Mouse (Mus musculus) lung, embryonic 14.5 days (tissue): ENCODE data around the gene Nrap. TPM values are rescaled to one million over a fixed set of nuclear protein-coding genes. Genes with fewer than 3 reads are reported as not detected.
A peak's percentile ranks its signal among the peaks of the same experiment; 100 is the strongest.

ENCODE experiments used
- ATAC-seq: fragments of 200-750 bp; cut with Nextera tagmentation; 2 replicates; pipeline ENCODE4 v1.8.0; 2017; ENCODE audit warnings: mild to moderate bottlenecking, moderate TSS enrichment, moderate library complexity; ENCODE audit not compliant: insufficient read depth
- DNase-seq: peaks from one replicate; pipeline ENCODE4 v3.0.0-alpha.2; 2015
- H3K27ac ChIP-seq: fragments of 300-500 bp; sonication (generic); 2 replicates; pipeline ENCODE4 v1.5.1; 2014; ENCODE audit warnings: low read depth, mild to moderate bottlenecking, moderate library complexity
- H3K27me3 ChIP-seq: fragments of 300-500 bp; sonication (generic); 2 replicates; pipeline ENCODE4 v1.6.1; 2014; ENCODE audit warnings: low read length, control low read depth; ENCODE audit not compliant: insufficient read depth
- H3K36me3 ChIP-seq: fragments of 300-500 bp; sonication (generic); 2 replicates; pipeline ENCODE4 v1.6.1; 2014; ENCODE audit warnings: control low read depth; ENCODE audit not compliant: insufficient read depth
- H3K4me1 ChIP-seq: fragments of 300-500 bp; sonication (generic); 2 replicates; pipeline ENCODE4 v1.6.1; 2014; ENCODE audit warnings: antibody characterized with exemption, control low read depth; ENCODE audit not compliant: insufficient read depth
- H3K4me2 ChIP-seq: fragments of 300-500 bp; sonication (generic); 2 replicates; pipeline ENCODE4 v1.6.1; 2014; ENCODE audit warnings: mild to moderate bottlenecking
- H3K4me3 ChIP-seq: fragments of 300-500 bp; sonication (generic); 2 replicates; pipeline ENCODE4 v1.5.1; 2014; ENCODE audit warnings: low read depth, low read length
- H3K9ac ChIP-seq: fragments of 300-500 bp; sonication (generic); 2 replicates; pipeline ENCODE4 v1.6.1; 2014
- H3K9me3 ChIP-seq: fragments of 300-500 bp; sonication (generic); 2 replicates; pipeline ENCODE4 v1.6.1; 2016; ENCODE audit warnings: low read depth, low read length, control low read depth
- CTCF ChIP-seq: IDR thresholded peaks from 2 replicates; pipeline ENCODE4 v1.5.1; 2016; ENCODE audit warnings: antibody characterized with exemption, low read depth
- WGBS: fragments of 180-500 bp; shearing (Covaris S2); extraction: QIAGEN DNeasy Blood & Tissue Kit; methylation state at CpG from one replicate; pipeline ENCODE4 v1.1.7; 2014; 5-methylcytosine and 5-hydroxymethylcytosine counted together
- polyA plus RNA-seq: library from polyadenylated mRNA; unstranded; fragments of >200 nt; fragmentation: Nextera tagmentation; extraction: Ambion mirVana; gene quantifications from 2 replicates; pipeline ENCODE4 v1.2.1, GENCODE M21; 2014

Nrap gene
- polyA plus RNA-seq, 1 experiment from 2014 or later: 0.18 TPM

DNA sequence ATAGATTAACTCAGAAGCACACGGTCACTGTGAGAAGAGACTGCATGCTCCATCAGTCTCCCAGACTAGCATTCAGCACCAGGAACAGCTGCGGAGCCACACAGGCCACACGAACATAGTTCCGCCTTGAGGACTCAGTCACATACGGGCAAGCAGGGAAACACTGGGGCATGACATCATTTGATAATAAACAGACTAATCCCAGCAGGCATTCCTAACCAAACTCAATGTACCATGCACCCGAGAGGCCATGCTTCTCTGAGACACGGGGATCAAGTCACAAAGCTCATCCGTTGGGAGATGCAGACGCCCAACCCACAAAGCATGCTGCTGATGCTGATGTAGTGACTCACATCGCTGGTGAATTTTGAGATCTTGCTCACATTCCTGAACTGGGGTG is 15.8 kb downstream of the Nrap start:
- no peaks in the 10 kb centered on the region for H3K27me3 ChIP-seq
- DNase-seq (no peak), ATAC-seq (no peak)
- no peaks in the 10 kb centered on the region for H3K4me1 ChIP-seq
- no peaks in the 10 kb centered on the region for H3K36me3 ChIP-seq
- no peak overlapping the region for H3K27ac ChIP-seq
- WGBS: 48% methylated on average over 10 of the region's 10 CpGs
- no peak for TF ChIP-seq CTCF
- H3K9ac ChIP-seq: no peak overlapping the region
- no peak overlapping the region for H3K4me2 ChIP-seq
- no peaks in the 10 kb centered on the region for H3K9me3 ChIP-seq
- no peak overlapping the region for H3K4me3 ChIP-seq

GRCm38 (mm10) chr19:56373246-56373645 is 16.6 kb downstream of the Nrap start:
- Histone ChIP-seq H3K4me1 (no peaks in the 10 kb centered on the region), H3K4me2 (no peak overlapping the region), H3K27ac (no peak overlapping the region), H3K27me3 (no peaks in the 10 kb centered on the region), H3K4me3 (no peak overlapping the region), H3K9ac (no peak overlapping the region), H3K9me3 (no peaks in the 10 kb centered on the region), H3K36me3 (no peaks in the 10 kb centered on the region)
- 84% methylated on average over 5 of the region's 5 CpGs for WGBS
- ATAC-seq (no peak), DNase-seq (no peak)
- no peak for TF ChIP-seq CTCF

GRCm38 (mm10) chr19:56372226-56372625 is 17.6 kb downstream of the Nrap start:
- Histone ChIP-seq H3K4me1 (no peaks in the 10 kb centered on the region), H3K4me3 (no peak overlapping the region), H3K27me3 (no peaks in the 10 kb centered on the region), H3K36me3 (no peaks in the 10 kb centered on the region), H3K9me3 (no peaks in the 10 kb centered on the region), H3K4me2 (no peak overlapping the region), H3K9ac (no peak overlapping the region), H3K27ac (no peak overlapping the region)
- ATAC-seq: no peak
- no peak for DNase-seq
- WGBS: 68% methylated on average over 7 of the region's 7 CpGs
- TF ChIP-seq CTCF: no peak

- no peaks in the 10 kb centered on the region for H3K36me3 ChIP-seq
- H3K4me2 ChIP-seq: no peak overlapping the region
- WGBS: 82% methylated on average over 6 of the region's 6 CpGs
- no peak for TF ChIP-seq CTCF
- ATAC-seq (no peak), DNase-seq (no peak)
- H3K27ac ChIP-seq: no peak overlapping the region
- H3K4me1 ChIP-seq: 0 out of 2 replicates have a peak, but pooled peaks cover 4% of the 10 kb centered on the region
- no peaks in the 10 kb centered on the region for H3K9me3 ChIP-seq
- no peak overlapping the region for H3K4me3 ChIP-seq
- H3K9ac ChIP-seq: no peak overlapping the region
- H3K27me3 ChIP-seq: no peaks in the 10 kb centered on the region
These were observed 19.3 kb downstream of the Nrap start for GRCm38 (mm10) chr19:56370389-56371150.

GRCm38 (mm10) chr19:56368912-56369311 is 20.9 kb downstream of the Nrap start:
- ATAC-seq (no peak), DNase-seq (no peak)
- Histone ChIP-seq H3K9me3 (no peaks in the 10 kb centered on the region), H3K36me3 (no peaks in the 10 kb centered on the region), H3K27ac (no peak overlapping the region), H3K27me3 (no peaks in the 10 kb centered on the region), H3K4me1 (peaks cover 6% of the 10 kb centered on the region; the same call in 1 of the 2 replicates), H3K4me2 (no peak overlapping the region), H3K9ac (no peak overlapping the region), H3K4me3 (no peak overlapping the region)
- 77% methylated on average over 7 of the region's 7 CpGs for WGBS
- TF ChIP-seq CTCF: no peak

GRCm38 (mm10) chr19:56367778-56368177 is 22.1 kb downstream of the Nrap start:
- Histone ChIP-seq H3K4me2 (no peak overlapping the region), H3K4me3 (no peak overlapping the region), H3K9me3 (no peaks in the 10 kb centered on the region), H3K36me3 (no peaks in the 10 kb centered on the region), H3K9ac (no peak overlapping the region), H3K4me1 (peaks cover 11% of the 10 kb centered on the region; the same call in 1 of the 2 replicates), H3K27ac (no peak overlapping the region), H3K27me3 (no peaks in the 10 kb centered on the region)
- WGBS: 62% methylated on average over 7 of the region's 7 CpGs
- ATAC-seq (0 out of 2 replicates have a peak, but pooled peaks have one; percentile 23), DNase-seq (peak; percentile 50)
- TF ChIP-seq CTCF: no peak

DNA sequence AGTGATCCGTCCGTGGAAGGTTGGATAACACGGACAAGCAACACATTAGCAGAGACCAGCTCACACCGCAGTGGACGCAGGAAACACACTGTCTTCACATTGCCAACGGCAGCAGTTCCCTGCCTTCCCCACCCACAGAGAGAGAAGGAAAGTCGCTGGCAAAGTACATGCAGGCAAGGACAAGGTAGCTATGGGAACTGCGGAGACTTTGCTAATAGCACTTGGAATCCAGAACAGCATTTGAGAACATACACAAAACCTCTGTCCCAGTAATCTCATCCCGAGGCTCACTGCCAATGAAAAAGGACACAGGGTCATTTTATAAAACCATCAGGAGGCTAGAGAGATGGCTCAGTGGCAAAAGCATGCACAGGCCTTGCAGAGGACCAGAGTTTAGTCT is 23.2 kb downstream of the Nrap start:
- Histone ChIP-seq H3K4me1 (peaks cover 11% of the 10 kb centered on the region; the same call in 1 of the 2 replicates), H3K4me3 (no peak overlapping the region), H3K27ac (peak overlapping the region; percentile 46; the same call in 1 of the 2 replicates), H3K9me3 (no peaks in the 10 kb centered on the region), H3K27me3 (no peaks in the 10 kb centered on the region), H3K9ac (no peak overlapping the region), H3K36me3 (no peaks in the 10 kb centered on the region), H3K4me2 (no peak overlapping the region)
- 49% methylated on average over 9 of the region's 9 CpGs for WGBS
- peak; percentile 59 for DNase-seq
- no peak for TF ChIP-seq CTCF
- ATAC-seq: no peak
